Mouse (Mus musculus) MEL (cell line): ENCODE measurements around the gene Eif2b5. TPM values are rescaled to one million over a fixed set of nuclear protein-coding genes. Genes with fewer than 3 reads are reported as not detected.

Experiments used
- DNase-seq: peaks from one replicate; pipeline ENCODE4 v3.0.0; 2011; ENCODE audit warnings: low read depth, low spot score
- H3K27ac ChIP-seq: 2 replicates; pipeline ENCODE4 v1.5.1; 2012; ENCODE audit warnings: low read depth, mild to moderate bottlenecking, control low read depth, low read length, moderate library complexity; ENCODE audit not compliant: control insufficient read depth
- H3K27me3 ChIP-seq, 2 experiments: fragments of 150-350 bp in 1 of 2; sonication (generic) in 1 of 2; 2 replicates each; pipeline ENCODE4 v1.6.1; 2012; ENCODE audit warnings: low read length in 2 of 2, mild to moderate bottlenecking in 2 of 2, improper control_type of control experiment in 1 of 2, moderate library complexity in 1 of 2; ENCODE audit not compliant: insufficient read depth in 2 of 2, control insufficient read depth in 1 of 2
- H3K36me3 ChIP-seq, 2 experiments: 2 replicates each; pipeline ENCODE4 v1.6.1; 2012 to 2014; ENCODE audit warnings: low read length in 2 of 2, improper control_type of control experiment in 1 of 2, inconsistent platforms in 1 of 2, mild to moderate bottlenecking in 1 of 2; ENCODE audit not compliant: insufficient read depth in 2 of 2, control insufficient read depth in 1 of 2
- H3K4me1 ChIP-seq, 2 experiments: fragments of 150-350 bp in 1 of 2; sonication (generic) in 1 of 2; 2 replicates each; pipeline ENCODE4 v1.6.1; 2012; ENCODE audit warnings: low read length in 2 of 2, improper control_type of control experiment in 1 of 2, mild to moderate bottlenecking in 1 of 2; ENCODE audit not compliant: insufficient read depth in 2 of 2, control insufficient read depth in 1 of 2
- H3K4me3 ChIP-seq, 2 experiments: fragments of 150-350 bp in 1 of 2; sonication (generic) in 1 of 2; 2 replicates each; pipeline ENCODE4 v1.5.1; 2012; ENCODE audit warnings: low read depth in 2 of 2, low read length in 2 of 2, mild to moderate bottlenecking in 2 of 2, moderate library complexity in 2 of 2, control low read depth in 1 of 2, improper control_type of control experiment in 1 of 2; ENCODE audit not compliant: control insufficient read depth in 1 of 2, insufficient read depth in 1 of 2
- H3K79me2 ChIP-seq: 2 replicates; pipeline ENCODE4 v1.6.1; 2012; ENCODE audit warnings: mild to moderate bottlenecking, low read length, moderate library complexity; ENCODE audit not compliant: control insufficient read depth, poor library complexity, insufficient read depth
- H3K9ac ChIP-seq: 2 replicates; pipeline ENCODE4 v1.6.1; 2012; ENCODE audit warnings: low read depth, mild to moderate bottlenecking, control low read depth, low read length, moderate library complexity; ENCODE audit not compliant: control insufficient read depth, poor library complexity, severe bottlenecking
- H3K9me3 ChIP-seq: fragments of 150-350 bp; sonication (generic); replicated peaks from 2 replicates; pipeline ENCODE4 v1.6.1; 2012; ENCODE audit warnings: mild to moderate bottlenecking, low read length, improper control_type of control experiment, moderate library complexity; ENCODE audit not compliant: insufficient read depth
- BHLHE40 ChIP-seq: IDR thresholded peaks from 2 replicates; pipeline ENCODE4 v1.6.1; 2012; ENCODE audit warnings: low read depth, mild to moderate bottlenecking, inconsistent platforms, low read length, improper control_type of control experiment, borderline replicate concordance
- CHD1 ChIP-seq: IDR thresholded peaks from 2 replicates; pipeline ENCODE4 v1.6.1; 2012; ENCODE audit warnings: low read depth, mild to moderate bottlenecking, inconsistent platforms, low read length, improper control_type of control experiment
- CHD2 ChIP-seq: IDR thresholded peaks from 2 replicates; pipeline ENCODE4 v1.6.1; 2011; ENCODE audit warnings: low read length, improper control_type of control experiment
- CTCF ChIP-seq, 3 experiments: IDR thresholded peaks in 2 of 3; conservative IDR thresholded peaks in 1 of 3; 2 replicates each; pipeline ENCODE4 v1.5.1; 2011 to 2012; ENCODE audit warnings: low read length in 3 of 3, low read depth in 2 of 3, mild to moderate bottlenecking in 2 of 3, improper control_type of control experiment in 1 of 3, inconsistent platforms in 1 of 3, mixed read lengths in 1 of 3, moderate library complexity in 1 of 3; ENCODE audit not compliant: control insufficient read depth in 1 of 3, insufficient read depth in 1 of 3, poor library complexity in 1 of 3, severe bottlenecking in 1 of 3
- E2F4 ChIP-seq: IDR thresholded peaks from 2 replicates; pipeline ENCODE4 v1.6.1; 2011; ENCODE audit warnings: low read depth, low read length, improper control_type of control experiment, borderline replicate concordance
- ELF1 ChIP-seq: IDR thresholded peaks from 2 replicates; pipeline ENCODE4 v1.6.1; 2014; ENCODE audit warnings: low read depth, mild to moderate bottlenecking, inconsistent platforms, low read length, improper control_type of control experiment, moderate library complexity
- EP300 ChIP-seq, 2 experiments: IDR thresholded peaks; 2 replicates each; pipeline ENCODE4 v1.6.1; 2011; ENCODE audit warnings: improper control_type of control experiment in 2 of 2, low read length in 2 of 2, low read depth in 1 of 2, mild to moderate bottlenecking in 1 of 2
- ETS1 ChIP-seq: IDR thresholded peaks from 2 replicates; pipeline ENCODE4 v1.6.1; 2012; ENCODE audit warnings: low read depth, mild to moderate bottlenecking, inconsistent platforms, low read length, improper control_type of control experiment, moderate library complexity
- GABPA ChIP-seq: IDR thresholded peaks from 2 replicates; pipeline ENCODE4 v1.6.1; 2012; ENCODE audit warnings: low read depth, mild to moderate bottlenecking, inconsistent platforms, low read length, improper control_type of control experiment, moderate library complexity
- GATA1 ChIP-seq: IDR thresholded peaks from 2 replicates; pipeline ENCODE4 v1.6.1; 2011; ENCODE audit warnings: low read depth, low read length, improper control_type of control experiment
- HCFC1 ChIP-seq: IDR thresholded peaks from 2 replicates; pipeline ENCODE4 v1.6.1; 2012; ENCODE audit warnings: low read depth, mild to moderate bottlenecking, inconsistent platforms, low read length, improper control_type of control experiment, moderate library complexity
- JUND ChIP-seq: IDR thresholded peaks from 2 replicates; pipeline ENCODE4 v1.6.1; 2011; ENCODE audit warnings: low read depth, mild to moderate bottlenecking, improper control_type of control experiment, low read length
- KAT2A ChIP-seq: conservative IDR thresholded peaks from 2 replicates; pipeline ENCODE4 v1.6.1; 2012; ENCODE audit warnings: low read depth, low read length, improper control_type of control experiment, inconsistent platforms
- MAX ChIP-seq: IDR thresholded peaks from 2 replicates; pipeline ENCODE4 v1.6.1; 2011; ENCODE audit warnings: low read length, improper control_type of control experiment
- MAZ ChIP-seq: IDR thresholded peaks from 2 replicates; pipeline ENCODE4 v1.6.1; 2012; ENCODE audit warnings: low read depth, mild to moderate bottlenecking, inconsistent platforms, low read length, improper control_type of control experiment
- MEF2A ChIP-seq: IDR thresholded peaks from 2 replicates; pipeline ENCODE4 v1.6.1; 2014; ENCODE audit warnings: low read depth, mild to moderate bottlenecking, inconsistent platforms, low read length, improper control_type of control experiment; ENCODE audit not compliant: poor library complexity, insufficient replicate concordance, severe bottlenecking; ENCODE audit errors: extremely low read depth
- MXI1 ChIP-seq: IDR thresholded peaks from 2 replicates; pipeline ENCODE4 v1.6.1; 2011; ENCODE audit warnings: mild to moderate bottlenecking, low read depth, low read length, improper control_type of control experiment
- MYB ChIP-seq: IDR thresholded peaks from 2 replicates; pipeline ENCODE4 v1.6.1; 2011; ENCODE audit warnings: mild to moderate bottlenecking, low read depth, low read length, improper control_type of control experiment
- MYC ChIP-seq: IDR thresholded peaks from 2 replicates; pipeline ENCODE4 v1.6.1; 2011; ENCODE audit warnings: low read depth, mild to moderate bottlenecking, low read length, improper control_type of control experiment, moderate library complexity
- NELFE ChIP-seq: IDR thresholded peaks from 2 replicates; pipeline ENCODE4 v1.6.1; 2011; ENCODE audit warnings: low read depth, low read length, improper control_type of control experiment
- NRF1 ChIP-seq: IDR thresholded peaks from 2 replicates; pipeline ENCODE4 v1.6.1; 2014; ENCODE audit warnings: low read depth, mild to moderate bottlenecking, inconsistent platforms, low read length, improper control_type of control experiment, moderate library complexity; ENCODE audit not compliant: poor library complexity, insufficient read depth, severe bottlenecking
- POLR2A ChIP-seq, 2 experiments: IDR thresholded peaks; 2 replicates each; pipeline ENCODE4 v1.6.1; 2011 to 2012; ENCODE audit warnings: low read length in 2 of 2, mild to moderate bottlenecking in 2 of 2, control low read depth in 1 of 2, improper control_type of control experiment in 1 of 2, low read depth in 1 of 2, moderate library complexity in 1 of 2; ENCODE audit not compliant: control insufficient read depth in 1 of 2, insufficient read depth in 1 of 2, poor library complexity in 1 of 2
- POLR2AphosphoS2 ChIP-seq: IDR thresholded peaks from 2 replicates; pipeline ENCODE4 v1.6.1; 2011; ENCODE audit warnings: low read length, improper control_type of control experiment
- POLR2AphosphoS5 ChIP-seq: IDR thresholded peaks from 2 replicates; pipeline ENCODE4 v1.6.1; 2012; ENCODE audit warnings: low read depth, borderline replicate concordance, mild to moderate bottlenecking, inconsistent platforms, low read length, moderate library complexity, mixed read lengths
- RAD21 ChIP-seq: IDR thresholded peaks from 2 replicates; pipeline ENCODE4 v1.6.1; 2011; ENCODE audit warnings: mild to moderate bottlenecking, low read depth, low read length, improper control_type of control experiment
- RCOR1 ChIP-seq: IDR thresholded peaks from 2 replicates; pipeline ENCODE4 v1.6.1; 2012; ENCODE audit warnings: low read depth, mild to moderate bottlenecking, inconsistent platforms, low read length, improper control_type of control experiment
- SMC3 ChIP-seq: IDR thresholded peaks from 2 replicates; pipeline ENCODE4 v1.6.1; 2011; ENCODE audit warnings: low read depth, low read length, improper control_type of control experiment
- TBP ChIP-seq: IDR thresholded peaks from 2 replicates; pipeline ENCODE4 v1.8.0; 2011; ENCODE audit warnings: low read depth, low read length, improper control_type of control experiment
- TCF12 ChIP-seq: IDR thresholded peaks from 2 replicates; pipeline ENCODE4 v1.6.1; 2014; ENCODE audit warnings: low read depth, mild to moderate bottlenecking, inconsistent platforms, low read length, improper control_type of control experiment, moderate library complexity
- UBTF ChIP-seq: IDR thresholded peaks from 2 replicates; pipeline ENCODE4 v1.6.1; 2012; ENCODE audit warnings: low read depth, mild to moderate bottlenecking, inconsistent platforms, low read length, improper control_type of control experiment, moderate library complexity, borderline replicate concordance; ENCODE audit not compliant: insufficient read depth
- USF1 ChIP-seq: IDR thresholded peaks from 2 replicates; pipeline ENCODE4 v1.6.1; 2014; ENCODE audit warnings: low read depth, mild to moderate bottlenecking, inconsistent platforms, low read length, improper control_type of control experiment, moderate library complexity
- USF2 ChIP-seq, 2 experiments: IDR thresholded peaks; 2 replicates each; pipeline ENCODE4 v1.6.1; 2011 to 2012; ENCODE audit warnings: improper control_type of control experiment in 2 of 2, low read length in 2 of 2, borderline replicate concordance in 1 of 2, inconsistent platforms in 1 of 2, low read depth in 1 of 2, mild to moderate bottlenecking in 1 of 2; ENCODE audit not compliant: insufficient read depth in 1 of 2
- ZC3H11A ChIP-seq: IDR thresholded peaks from 2 replicates; pipeline ENCODE4 v1.6.1; 2012; ENCODE audit warnings: low read depth, mild to moderate bottlenecking, inconsistent platforms, low read length, improper control_type of control experiment
- ZKSCAN1 ChIP-seq: IDR thresholded peaks from 2 replicates; pipeline ENCODE4 v1.6.1; 2012; ENCODE audit warnings: low read depth, mild to moderate bottlenecking, inconsistent platforms, low read length, improper control_type of control experiment, moderate library complexity
- ZMIZ1 ChIP-seq: IDR thresholded peaks from 2 replicates; pipeline ENCODE4 v1.6.1; 2012; ENCODE audit warnings: low read depth, mild to moderate bottlenecking, inconsistent platforms, low read length, improper control_type of control experiment, moderate library complexity
- polyA plus RNA-seq, 2 experiments: library from polyadenylated mRNA; stranded (reverse) in 1 of 2; unstranded in 1 of 2; fragments of >175 nt in 1 of 2; fragments of >200 nt in 1 of 2; gene quantifications; 2 replicates each; pipeline versions ENCODE4 v1.2.1 to v1.2.4; 2012; ENCODE audit warnings: low replicate concordance in 2 of 2, low read depth in 1 of 2; ENCODE audit not compliant: insufficient read length in 2 of 2, insufficient read depth in 1 of 2, missing spikeins in 1 of 2
- total RNA-seq: library from RNA; depleted of rRNA; stranded (reverse); fragments of 300-350 nt; gene quantifications from 2 replicates; pipeline ENCODE4 v1.2.3, GENCODE M21; 2012

The Eif2b5 gene
- total and polyA plus RNA-seq, 3 experiments, result 91.1 to 131 (median 115) TPM

GRCm38 (mm10) chr16:20535296-20536080 lies 36.9 kb downstream of the Eif2b5 start, which contains the start of gene Ap2m1:
TSS of gene Ap2m1 (plus strand) at chr16:20535478.
- DNase-seq, result peak; percentile 99
- Histone ChIP-seq H3K27ac (peak within 1 kb of the TSS; percentile 48), H3K9me3 (no peaks in the 10 kb centered on the region), H3K4me1 (peaks cover 11 to 38% of the 10 kb centered on the region in 2 experiments), H3K79me2 (peaks cover 24% of the 10 kb centered on the region), H3K36me3 (peaks cover 4 to 39% of the 10 kb centered on the region in 2 experiments), H3K4me3 (peak within 1 kb of the TSS; percentile 64 to 73), H3K9ac (peak within 1 kb of the TSS; percentile 82), H3K27me3 (no peaks in the 10 kb centered on the region)
- peak; percentile 97 for TF ChIP-seq ELF1
- no peak for TF ChIP-seq SMC3
- no peak for TF ChIP-seq CTCF (IDR thresholded peaks at IDR 0.05 in 2 of 3, conservative IDR thresholded peaks at IDR 0.05 in 1 of 3; ENCODE audit: control insufficient read depth in 1 of 3, insufficient read depth in 1 of 3, low read depth in 2 of 3, low read length in 3 of 3, poor library complexity in 1 of 3, severe bottlenecking in 1 of 3)
- TF ChIP-seq UBTF, result no peak
- peak; percentile 83; the same call in 1 of the 2 replicates for TF ChIP-seq MAZ
- TF ChIP-seq MEF2A, result no peak; the same call in 1 of the 2 replicates
- TF ChIP-seq MYB, result no peak
- TF ChIP-seq GABPA, result no peak; the same call in 1 of the 2 replicates
- TF ChIP-seq ETS1, result peak; percentile 26; the same call in 1 of the 2 replicates
- TF ChIP-seq E2F4, result no peak
- TF ChIP-seq HCFC1, result peak; percentile 98
- no peak for TF ChIP-seq RAD21
- no peak for TF ChIP-seq RCOR1
- TF ChIP-seq EP300 (IDR thresholded peaks at IDR 0.05; ENCODE audit: low read depth in 1 of 2, low read length in 2 of 2), result no peak
- TF ChIP-seq ZKSCAN1, result no peak
- peak; percentile 88 for TF ChIP-seq NRF1
- peak; percentile 71 to 92; a peak in 3 of 4 replicates for TF ChIP-seq USF2 (IDR thresholded peaks at IDR 0.05; ENCODE audit: borderline replicate concordance in 1 of 2, insufficient read depth in 1 of 2, low read depth in 1 of 2, low read length in 2 of 2)
- TF ChIP-seq CHD1, result 0 out of 2 replicates have a peak, but pooled peaks have one; percentile 8
- peak; percentile 63; the same call in 1 of the 2 replicates for TF ChIP-seq CHD2
- peak; percentile 99 for TF ChIP-seq USF1
- no peak; the same call in 1 of the 2 replicates for TF ChIP-seq TCF12
- no peak for TF ChIP-seq NELFE
- TF ChIP-seq GATA1, result no peak; the same call in 1 of the 2 replicates
- peak; percentile 83 to 91 for TF ChIP-seq POLR2A (IDR thresholded peaks at IDR 0.05; ENCODE audit: control insufficient read depth in 1 of 2, insufficient read depth in 1 of 2, low read depth in 1 of 2, low read length in 2 of 2, poor library complexity in 1 of 2)
- TF ChIP-seq MYC, result peak; percentile 99
- TF ChIP-seq MXI1, result peak; percentile 96
- TF ChIP-seq BHLHE40, result no peak
- TF ChIP-seq TBP, result no peak; the same call in 1 of the 2 replicates
- TF ChIP-seq POLR2AphosphoS5, result no peak
- peak; percentile 78; the same call in 1 of the 2 replicates for TF ChIP-seq POLR2AphosphoS2
- peak; percentile 100 for TF ChIP-seq KAT2A
- no peak for TF ChIP-seq JUND
- no peak for TF ChIP-seq ZC3H11A
- TF ChIP-seq MAX, result peak; percentile 97
- no peak for TF ChIP-seq ZMIZ1
